Mouse (Mus musculus): ENCODE data around the gene Olfr694. TPM values are rescaled to one million over a fixed set of nuclear protein-coding genes. Genes with fewer than 3 reads are reported as not detected.

Gene Olfr694
- polyA plus RNA-seq, 1 experiment from 2014 or later = not detected

DNA sequence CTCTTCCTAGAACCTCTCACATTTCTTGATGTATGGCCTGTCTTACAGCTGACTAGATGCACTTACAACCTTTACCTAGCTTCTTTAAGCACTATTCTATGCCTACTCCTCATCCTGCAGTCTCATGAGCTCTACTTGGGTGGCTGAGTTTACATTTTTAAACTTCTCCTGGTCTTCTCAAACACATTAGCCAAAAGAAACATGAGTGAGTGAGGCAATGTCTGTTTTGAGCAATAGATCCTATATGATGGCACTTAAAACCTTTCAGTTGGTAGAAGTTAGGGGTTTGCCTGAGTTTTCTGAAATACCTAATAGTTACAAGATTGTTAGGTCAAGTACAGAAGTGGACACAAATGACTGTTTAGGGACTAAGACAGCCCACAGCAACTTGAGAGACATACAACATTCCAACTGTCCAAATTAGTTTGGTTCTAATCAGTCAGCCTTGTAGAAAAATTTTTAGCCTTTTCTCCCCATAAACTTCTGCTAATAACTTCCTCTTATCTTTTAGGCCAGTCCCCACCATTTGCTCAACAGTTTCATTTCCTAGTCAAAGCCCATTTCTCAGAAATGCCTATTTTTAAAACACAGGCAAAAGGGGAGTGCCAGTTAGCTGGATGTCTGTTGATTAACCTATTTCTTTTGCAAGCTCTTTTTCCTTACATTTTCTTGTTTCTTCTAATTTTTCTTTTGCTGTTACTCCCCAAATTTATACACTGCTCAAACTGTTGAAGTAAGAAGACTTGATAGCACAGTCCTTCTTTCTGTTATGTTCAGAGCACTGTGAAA, 39.9 kb downstream of the Olfr694 start:
- H3K36me3 ChIP-seq = no peaks in the 10 kb centered on the region
- ATAC-seq (ENCODE audit: extremely low read depth, insufficient number of reproducible peaks, low FRiP score, low TSS enrichment) = no peak
- H3K4me2 ChIP-seq = no peak overlapping the region

DNA sequence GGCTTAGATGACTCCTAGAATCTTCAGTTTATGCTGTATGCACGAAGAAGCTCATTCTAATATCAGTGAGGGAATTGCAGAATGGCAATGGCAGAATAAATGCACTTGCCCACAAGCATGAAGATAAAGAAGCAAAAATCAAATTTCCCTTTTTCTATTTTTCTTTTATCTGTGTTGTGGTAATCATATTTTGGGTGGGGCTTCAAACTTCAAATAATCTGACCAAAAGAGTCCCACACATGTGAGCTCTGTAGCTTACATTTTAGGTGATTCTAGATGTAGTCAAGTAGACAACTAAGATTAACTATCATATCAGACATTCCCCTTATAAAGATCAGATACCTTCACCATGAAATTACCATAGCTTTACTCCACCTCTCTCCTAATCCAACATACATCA, 41.8 kb downstream of the Olfr694 start:
- no peak overlapping the region for H3K9ac ChIP-seq
- H3K4me3 ChIP-seq = no peak overlapping the region
- ATAC-seq (ENCODE audit: extremely low read depth, insufficient number of reproducible peaks, low FRiP score, low TSS enrichment) = no peak
- H3K36me3 ChIP-seq = no peaks in the 10 kb centered on the region
- no peak overlapping the region for H3K27ac ChIP-seq (replicated peaks)
- H3K4me2 ChIP-seq = no peak overlapping the region
- H3K4me1 ChIP-seq = no peaks in the 10 kb centered on the region
- no peaks in the 10 kb centered on the region for H3K9me3 ChIP-seq
- WGBS = 76% methylated on average over 1 of the region's 1 CpGs
- no peaks in the 10 kb centered on the region for H3K27me3 ChIP-seq (replicated peaks)

More for the DNA sequence above, 39.9 kb downstream of the Olfr694 start:
- Histone ChIP-seq H3K9ac (no peak overlapping the region), H3K4me3 (no peak overlapping the region), H3K27me3 (replicated peaks) (no peaks in the 10 kb centered on the region), H3K27ac (replicated peaks) (no peak overlapping the region), H3K4me1 (no peaks in the 10 kb centered on the region), H3K9me3 (no peaks in the 10 kb centered on the region)

DNA sequence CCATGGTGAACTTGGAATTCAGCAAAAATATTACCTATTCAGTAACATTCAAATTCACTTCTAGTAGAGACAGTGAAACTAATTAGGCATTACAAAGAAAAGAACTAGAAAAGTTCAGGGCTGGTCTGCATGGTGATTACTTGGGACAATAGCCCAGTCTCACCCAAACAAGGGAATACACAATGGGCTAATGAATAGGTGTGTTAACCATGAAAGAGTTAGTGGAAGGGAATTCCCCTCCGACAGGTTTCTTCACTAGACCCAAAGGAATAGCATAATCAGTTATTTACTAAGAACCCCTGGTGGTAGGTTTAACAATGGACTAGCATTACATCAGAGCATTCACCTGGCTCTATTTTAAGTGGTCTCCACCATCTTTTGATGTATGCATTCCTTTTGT, 46.4 kb downstream of the Olfr694 start:
- H3K9ac ChIP-seq = no peak overlapping the region
- no peak overlapping the region for H3K4me2 ChIP-seq
- no peaks in the 10 kb centered on the region for H3K27me3 ChIP-seq (replicated peaks)
- no peaks in the 10 kb centered on the region for H3K36me3 ChIP-seq
- no peaks in the 10 kb centered on the region for H3K9me3 ChIP-seq
- H3K4me3 ChIP-seq = no peak overlapping the region
- no peak for ATAC-seq (ENCODE audit: extremely low read depth, insufficient number of reproducible peaks, low FRiP score, low TSS enrichment)
- H3K4me1 ChIP-seq = no peaks in the 10 kb centered on the region
- H3K27ac ChIP-seq (replicated peaks) = no peak overlapping the region
- WGBS = 59% methylated on average over 1 of the region's 1 CpGs

DNA sequence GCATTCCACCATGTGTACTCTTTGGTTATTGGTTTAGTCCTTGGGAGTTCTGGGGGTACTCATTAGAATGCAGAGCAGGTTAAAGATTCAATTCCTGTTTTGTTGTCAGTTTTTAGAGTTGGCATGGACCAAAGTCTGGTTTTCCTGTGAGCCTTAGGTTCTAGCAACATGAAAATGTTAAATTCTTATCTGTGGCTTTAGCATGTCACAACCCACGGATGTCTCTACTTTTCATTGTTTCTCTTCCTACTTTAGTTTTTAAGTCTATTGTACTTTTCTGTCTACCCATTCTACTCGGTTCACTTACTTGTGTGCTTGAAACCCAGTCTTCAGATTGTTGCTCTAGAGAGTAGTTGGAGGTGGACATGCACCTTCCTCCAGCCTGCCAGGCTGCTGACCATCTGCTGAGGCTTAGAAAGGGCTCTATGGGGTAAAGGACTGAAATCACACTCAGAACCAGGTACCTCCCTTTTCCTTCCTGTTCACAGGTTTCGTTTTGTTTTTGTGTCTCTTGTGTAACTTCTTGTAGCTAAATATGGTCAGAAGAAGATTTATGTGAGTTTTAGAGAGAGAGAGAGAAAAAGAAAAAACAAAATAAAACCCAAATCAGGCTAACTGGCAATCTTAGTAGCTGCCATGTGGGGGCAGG, 47.3 kb downstream of the Olfr694 start:
- H3K9ac ChIP-seq = no peak overlapping the region
- H3K4me3 ChIP-seq = no peak overlapping the region
- no peaks in the 10 kb centered on the region for H3K4me1 ChIP-seq
- no peaks in the 10 kb centered on the region for H3K27me3 ChIP-seq (replicated peaks)
- no peak for ATAC-seq (ENCODE audit: extremely low read depth, insufficient number of reproducible peaks, low FRiP score, low TSS enrichment)
- H3K4me2 ChIP-seq = no peak overlapping the region
- H3K36me3 ChIP-seq = no peaks in the 10 kb centered on the region
- WGBS = 63% methylated on average over 3 of the region's 3 CpGs
- no peaks in the 10 kb centered on the region for H3K9me3 ChIP-seq
- no peak overlapping the region for H3K27ac ChIP-seq (replicated peaks)

DNA sequence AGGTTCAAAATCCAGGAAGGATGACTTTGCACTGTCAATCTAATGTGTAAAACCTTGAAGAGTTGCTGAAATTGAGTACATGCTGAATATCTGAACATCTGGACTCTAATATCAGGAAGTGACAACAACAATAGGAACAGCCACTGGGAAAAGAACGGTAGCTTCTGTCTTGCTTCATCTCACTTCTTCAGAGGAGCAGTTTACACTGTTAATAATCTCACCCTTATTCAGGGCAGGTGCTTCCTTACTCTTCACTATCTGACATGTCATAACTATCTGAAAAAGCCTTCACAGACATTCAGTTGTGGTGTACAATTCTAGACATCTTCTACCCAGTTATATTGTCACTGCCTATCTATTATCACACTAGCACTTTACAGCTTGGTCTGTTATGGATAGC, 50.8 kb downstream of the Olfr694 start:
- no peak overlapping the region for H3K27ac ChIP-seq (replicated peaks)
- no peaks in the 10 kb centered on the region for H3K36me3 ChIP-seq
- H3K9ac ChIP-seq = no peak overlapping the region
- ATAC-seq (ENCODE audit: extremely low read depth, insufficient number of reproducible peaks, low FRiP score, low TSS enrichment) = no peak
- no peak overlapping the region for H3K4me2 ChIP-seq
- no peaks in the 10 kb centered on the region for H3K4me1 ChIP-seq
- 71% methylated on average over 1 of the region's 1 CpGs for WGBS
- no peak overlapping the region for H3K4me3 ChIP-seq
- no peaks in the 10 kb centered on the region for H3K27me3 ChIP-seq (replicated peaks)
- no peaks in the 10 kb centered on the region for H3K9me3 ChIP-seq

DNA sequence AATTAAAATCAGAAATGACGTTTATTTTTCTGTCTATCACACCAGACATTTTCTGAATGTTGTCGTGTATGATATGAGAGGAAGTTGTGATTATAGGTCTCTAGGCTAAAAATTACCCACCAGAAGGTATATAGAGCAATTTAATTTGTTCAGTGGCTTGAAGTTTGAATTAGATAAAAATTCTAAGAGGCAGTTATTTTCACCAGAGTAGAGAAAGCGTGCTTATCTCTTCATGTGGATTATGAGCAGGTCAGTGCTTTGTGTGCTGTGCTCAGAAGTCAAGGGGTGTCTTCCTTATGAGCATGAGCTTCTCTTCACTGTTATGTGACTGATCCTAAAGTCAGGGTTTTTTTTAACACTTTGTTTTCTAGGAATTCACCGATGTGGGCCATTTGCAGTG, 56.1 kb downstream of the Olfr694 start:
- H3K27ac ChIP-seq (replicated peaks) = no peak overlapping the region
- H3K9me3 ChIP-seq = no peaks in the 10 kb centered on the region
- H3K4me3 ChIP-seq = no peak overlapping the region
- H3K36me3 ChIP-seq = no peaks in the 10 kb centered on the region
- WGBS = 71% methylated on average over 4 of the region's 4 CpGs
- no peak overlapping the region for H3K9ac ChIP-seq
- no peaks in the 10 kb centered on the region for H3K4me1 ChIP-seq
- H3K27me3 ChIP-seq (replicated peaks) = no peaks in the 10 kb centered on the region
- H3K4me2 ChIP-seq = no peak overlapping the region
- ATAC-seq (ENCODE audit: extremely low read depth, insufficient number of reproducible peaks, low FRiP score, low TSS enrichment) = no peak

Other genes with a start within 250 kb of the Olfr694 start
- not detected in 2 replicates for gene Olfr693, start 11.2 kb downstream of the Olfr694 start, polyA plus RNA-seq (2015; fragmentation: Nextera tagmentation; extraction: Ambion mirVana)
- gene Olfr695, start 24.6 kb upstream of the Olfr694 start, polyA plus RNA-seq (2015; fragmentation: Nextera tagmentation; extraction: Ambion mirVana) = not detected in 2 replicates
- not detected in 2 replicates for gene Olfr697, start 50.6 kb upstream of the Olfr694 start, polyA plus RNA-seq (2015; fragmentation: Nextera tagmentation; extraction: Ambion mirVana)
- not detected in 2 replicates for gene Olfr698, start 63.6 kb upstream of the Olfr694 start, polyA plus RNA-seq (2015; fragmentation: Nextera tagmentation; extraction: Ambion mirVana)
- gene Olfr699, start 101.4 kb upstream of the Olfr694 start, polyA plus RNA-seq (2015; fragmentation: Nextera tagmentation; extraction: Ambion mirVana) = not detected in 2 replicates
- gene Olfr700, start 117.0 kb upstream of the Olfr694 start, polyA plus RNA-seq (2015; fragmentation: Nextera tagmentation; extraction: Ambion mirVana) = not detected in 2 replicates
- not detected in 2 replicates for gene Olfr701, start 122.3 kb upstream of the Olfr694 start, polyA plus RNA-seq (2015; fragmentation: Nextera tagmentation; extraction: Ambion mirVana)
- gene Olfr702, start 142.1 kb upstream of the Olfr694 start, polyA plus RNA-seq (2015; fragmentation: Nextera tagmentation; extraction: Ambion mirVana) = not detected in 2 replicates
- gene Olfr703, start 151.5 kb upstream of the Olfr694 start, polyA plus RNA-seq (2015; fragmentation: Nextera tagmentation; extraction: Ambion mirVana) = not detected in 2 replicates
- gene Olfr704, start 171.4 kb upstream of the Olfr694 start, polyA plus RNA-seq (2015; fragmentation: Nextera tagmentation; extraction: Ambion mirVana) = not detected in 2 replicates
- not detected in 2 replicates for gene Olfr705, start 185.1 kb upstream of the Olfr694 start, polyA plus RNA-seq (2015; fragmentation: Nextera tagmentation; extraction: Ambion mirVana)
- gene Olfr706, start 196.3 kb upstream of the Olfr694 start, polyA plus RNA-seq (2015; fragmentation: Nextera tagmentation; extraction: Ambion mirVana) = not detected in 2 replicates
- gene Olfr707, start 209.4 kb upstream of the Olfr694 start, polyA plus RNA-seq (2015; fragmentation: Nextera tagmentation; extraction: Ambion mirVana) = not detected in 2 replicates
- gene Olfr1532-ps1, start 216.2 kb upstream of the Olfr694 start, polyA plus RNA-seq (2015; fragmentation: Nextera tagmentation; extraction: Ambion mirVana) = not detected in 2 replicates
- not detected in 2 replicates for gene Olfr709-ps1, start 240.4 kb upstream of the Olfr694 start, polyA plus RNA-seq (2015; fragmentation: Nextera tagmentation; extraction: Ambion mirVana)

Data from heart, embryonic 13.5 days (tissue).